Mouse (Mus musculus) myocyte (in vitro differentiated cells): Measurements from ENCODE around the gene Trappc6b.

Experiments
- CEBPB ChIP-seq: IDR thresholded peaks from 2 replicates; pipeline ENCODE4 v1.6.1; 2011; ENCODE audit warnings: mild to moderate bottlenecking, moderate library complexity; ENCODE audit not compliant: poor library complexity, insufficient read depth, severe bottlenecking
- E2F4 ChIP-seq: IDR thresholded peaks from one replicate; pipeline ENCODE4 v1.6.1; 2011; ENCODE audit warnings: mild to moderate bottlenecking, control low read depth, moderate library complexity; ENCODE audit not compliant: insufficient read depth
- MAX ChIP-seq: IDR thresholded peaks from one replicate; pipeline ENCODE4 v1.6.1; 2011; ENCODE audit warnings: low read depth, mild to moderate bottlenecking, control low read depth
- MYOD1 ChIP-seq, 3 experiments: IDR thresholded peaks; one replicate each; pipeline ENCODE4 v1.6.1; 2011; ENCODE audit warnings: control low read depth in 2 of 3, low read depth in 2 of 3, mild to moderate bottlenecking in 2 of 3, moderate library complexity in 1 of 3; ENCODE audit not compliant: insufficient read length in 2 of 3, control insufficient read depth in 1 of 3
- MYOG ChIP-seq, 3 experiments: IDR thresholded peaks; one replicate each; pipeline ENCODE4 v1.6.1; 2011; ENCODE audit warnings: control low read depth in 2 of 3, low read depth in 2 of 3, mild to moderate bottlenecking in 2 of 3; ENCODE audit not compliant: insufficient read length in 2 of 3, control insufficient read depth in 1 of 3, insufficient read depth in 1 of 3
- POLR2A ChIP-seq: IDR thresholded peaks from one replicate; pipeline ENCODE4 v1.6.1; 2011; ENCODE audit warnings: low read depth, mild to moderate bottlenecking, control low read depth, moderate library complexity; ENCODE audit not compliant: insufficient read length
- POLR2AphosphoS2 ChIP-seq: IDR thresholded peaks from one replicate; pipeline ENCODE4 v1.6.1; 2011; ENCODE audit warnings: low read depth, control low read depth; ENCODE audit not compliant: insufficient read length
- REST ChIP-seq: IDR thresholded peaks from one replicate; pipeline ENCODE4 v1.6.1; 2011; ENCODE audit warnings: mild to moderate bottlenecking, control low read depth, moderate library complexity; ENCODE audit not compliant: insufficient read depth, insufficient read length
- SRF ChIP-seq: IDR thresholded peaks from one replicate; pipeline ENCODE4 v1.6.1; 2011; ENCODE audit warnings: low read depth; ENCODE audit not compliant: control insufficient read depth, insufficient read length
- TCF12 ChIP-seq: IDR thresholded peaks from one replicate; pipeline ENCODE4 v1.6.1; 2011; ENCODE audit warnings: mild to moderate bottlenecking, control low read depth; ENCODE audit not compliant: poor library complexity, insufficient read depth, severe bottlenecking
- TCF3 ChIP-seq: IDR thresholded peaks from one replicate; pipeline ENCODE4 v1.6.1; 2011; ENCODE audit warnings: low read depth, control low read depth; ENCODE audit not compliant: insufficient read length
- USF1 ChIP-seq: IDR thresholded peaks from one replicate; pipeline ENCODE4 v1.6.1; 2011; ENCODE audit warnings: low read depth, mild to moderate bottlenecking, control low read depth, moderate library complexity

- TF ChIP-seq POLR2A = no peak
- no peak for TF ChIP-seq USF1
- TF ChIP-seq CEBPB = no peak
- TF ChIP-seq MAX = no peak
- no peak for TF ChIP-seq MYOD1 (IDR thresholded peaks at IDR 0.05; ENCODE audit: control insufficient read depth in 1 of 3, insufficient read length in 2 of 3, low read depth in 2 of 3)
- TF ChIP-seq POLR2AphosphoS2 = no peak
- no peak for TF ChIP-seq REST
- no peak for TF ChIP-seq SRF
- no peak for TF ChIP-seq MYOG (IDR thresholded peaks at IDR 0.05; ENCODE audit: control insufficient read depth in 1 of 3, insufficient read depth in 1 of 3, insufficient read length in 2 of 3, low read depth in 2 of 3)
- TF ChIP-seq E2F4 = no peak
- no peak for TF ChIP-seq TCF12
- TF ChIP-seq TCF3 = no peak
Observed at GRCm38 (mm10) chr12:59052470-59052869, 8.8 kb downstream of the Trappc6b start.
